Mouse (Mus musculus): ENCODE results near the gene Lrrk2. TPM values are rescaled to one million over a fixed set of nuclear protein-coding genes. Genes with fewer than 3 reads are reported as not detected.
"Not testable (repeated sequence)": the region's sequence is repeated elsewhere in the genome, so short reads cannot be mapped to it uniquely, and the experiment has no call there.

Lrrk2 gene
- polyA plus RNA-seq, 1 experiment, result 14.7 TPM

GRCm38 (mm10) chr15:91772041-91772440 lies 99.1 kb downstream of the Lrrk2 start:
- DNase-seq, result no peak

GRCm38 (mm10) chr15:91779166-91779565 lies 106.2 kb downstream of the Lrrk2 start:
- H3K4me3 ChIP-seq (replicated peaks; ENCODE audit: extremely low read depth, low read depth, low read length), result no peak overlapping the region
- no peak for DNase-seq
- TF ChIP-seq CTCF (IDR thresholded peaks at IDR 0.05; ENCODE audit: insufficient read depth, low read length), result no peak
- H3K4me1 ChIP-seq (ENCODE audit: control insufficient read depth, insufficient read depth, low read length), result no peaks in the 10 kb centered on the region
- WGBS, result 92% methylated on average over 9 of the region's 9 CpGs

More at GRCm38 (mm10) chr15:91772041-91772440, 99.1 kb downstream of the Lrrk2 start:
- TF ChIP-seq CTCF (IDR thresholded peaks at IDR 0.05; ENCODE audit: insufficient read depth, low read length) (no peak), POLR2A (IDR thresholded peaks at IDR 0.05; ENCODE audit: borderline replicate concordance, extremely low read depth, low read depth, low read length) (no peak)
- Histone ChIP-seq H3K4me3 (replicated peaks; ENCODE audit: extremely low read depth, low read depth, low read length) (no peak overlapping the region), H3K4me1 (ENCODE audit: control insufficient read depth, insufficient read depth, low read length) (no peaks in the 10 kb centered on the region; the same call in 1 of the 2 replicates)
- WGBS, result 79% methylated on average over 4 of the region's 4 CpGs

- no peak for TF ChIP-seq POLR2A (IDR thresholded peaks at IDR 0.05; ENCODE audit: borderline replicate concordance, extremely low read depth, low read depth, low read length)
- peak; percentile 62 for TF ChIP-seq CTCF (IDR thresholded peaks at IDR 0.05; ENCODE audit: insufficient read depth, low read length)
- Histone ChIP-seq H3K4me1 (ENCODE audit: control insufficient read depth, insufficient read depth, low read length) (no peaks in the 10 kb centered on the region; the same call in 1 of the 2 replicates), H3K4me3 (replicated peaks; ENCODE audit: extremely low read depth, low read depth, low read length) (no peak overlapping the region)
- 36% methylated on average over 6 of the region's 6 CpGs for WGBS
- DNase-seq, result no peak
Observed at GRCm38 (mm10) chr15:91781172-91781571, 108.2 kb downstream of the Lrrk2 start.

GRCm38 (mm10) chr15:91788338-91788737 lies 115.4 kb downstream of the Lrrk2 start:
- DNase-seq, result no peak
- Histone ChIP-seq H3K4me1 (ENCODE audit: control insufficient read depth, insufficient read depth, low read length) (no peaks in the 10 kb centered on the region; the same call in 1 of the 2 replicates), H3K4me3 (replicated peaks; ENCODE audit: extremely low read depth, low read depth, low read length) (no peak overlapping the region)
- 90% methylated on average over 11 of the region's 11 CpGs for WGBS
- no peak for TF ChIP-seq CTCF (IDR thresholded peaks at IDR 0.05; ENCODE audit: insufficient read depth, low read length)
- TF ChIP-seq POLR2A (IDR thresholded peaks at IDR 0.05; ENCODE audit: borderline replicate concordance, extremely low read depth, low read depth, low read length), result no peak

- no peak for DNase-seq
- Histone ChIP-seq H3K4me3 (replicated peaks; ENCODE audit: extremely low read depth, low read depth, low read length) (no peak overlapping the region), H3K4me1 (ENCODE audit: control insufficient read depth, insufficient read depth, low read length) (no peaks in the 10 kb centered on the region)
- 81% methylated on average over 4 of the region's 4 CpGs for WGBS
- TF ChIP-seq POLR2A (IDR thresholded peaks at IDR 0.05; ENCODE audit: borderline replicate concordance, extremely low read depth, low read depth, low read length) (no peak), CTCF (IDR thresholded peaks at IDR 0.05; ENCODE audit: insufficient read depth, low read length) (no peak)
Observed at GRCm38 (mm10) chr15:91806463-91806862, 133.5 kb downstream of the Lrrk2 start.

GRCm38 (mm10) chr15:91835319-91835718 lies 162.3 kb downstream of the Lrrk2 start:
- H3K4me3 ChIP-seq (replicated peaks; ENCODE audit: extremely low read depth, low read depth, low read length), result no peak overlapping the region
- DNase-seq, result no peak
- TF ChIP-seq CTCF (IDR thresholded peaks at IDR 0.05; ENCODE audit: insufficient read depth, low read length) (no peak), POLR2A (IDR thresholded peaks at IDR 0.05; ENCODE audit: borderline replicate concordance, extremely low read depth, low read depth, low read length) (no peak)
- H3K4me1 ChIP-seq (ENCODE audit: control insufficient read depth, insufficient read depth, low read length), result no peaks in the 10 kb centered on the region
- WGBS, result 42% methylated on average over 6 of the region's 6 CpGs

GRCm38 (mm10) chr15:91837965-91838364 lies 165.0 kb downstream of the Lrrk2 start, which contains the start of gene Smgc:
Smgc (plus strand) TSS chr15:91838265.
- H3K4me3 ChIP-seq (replicated peaks; ENCODE audit: extremely low read depth, low read depth, low read length), result no peak within 1 kb of the TSS
- DNase-seq, result no peak
- WGBS, result 85% methylated on average over 7 of the region's 7 CpGs
- TF ChIP-seq CTCF (IDR thresholded peaks at IDR 0.05; ENCODE audit: insufficient read depth, low read length) (no peak), POLR2A (IDR thresholded peaks at IDR 0.05; ENCODE audit: borderline replicate concordance, extremely low read depth, low read depth, low read length) (no peak)
- H3K4me1 ChIP-seq (ENCODE audit: control insufficient read depth, insufficient read depth, low read length), result no peaks in the 10 kb centered on the region

- WGBS, result 39% methylated on average over 5 of the region's 5 CpGs
- not testable (repeated sequence) for DNase-seq; H3K4me1 ChIP-seq (ENCODE audit: control insufficient read depth, insufficient read depth, low read length); H3K4me3 ChIP-seq (replicated peaks; ENCODE audit: extremely low read depth, low read depth, low read length)
Observed at GRCm38 (mm10) chr15:91864130-91864529, 191.2 kb downstream of the Lrrk2 start.

Other genes with a start within 250 kb of the Lrrk2 start
- gene Slc2a13, start 99.9 kb upstream of the Lrrk2 start, polyA plus RNA-seq (2012; rRNA removed), result 1.6 and 2.0 TPM in 2 replicates
- gene Smgc, start 165.1 kb downstream of the Lrrk2 start, polyA plus RNA-seq (2012; rRNA removed), result not detected in 2 replicates

All from lung, adult 2 months (tissue).